Mouse (Mus musculus): ENCODE measurements around the gene Stk24.

Stk24 gene

GRCm38 (mm10) chr14:121351737-121352136 is 28.1 kb downstream of the Stk24 start:
- no peak for DNase-seq (ENCODE audit: low spot score in 2 of 2)

DNA sequence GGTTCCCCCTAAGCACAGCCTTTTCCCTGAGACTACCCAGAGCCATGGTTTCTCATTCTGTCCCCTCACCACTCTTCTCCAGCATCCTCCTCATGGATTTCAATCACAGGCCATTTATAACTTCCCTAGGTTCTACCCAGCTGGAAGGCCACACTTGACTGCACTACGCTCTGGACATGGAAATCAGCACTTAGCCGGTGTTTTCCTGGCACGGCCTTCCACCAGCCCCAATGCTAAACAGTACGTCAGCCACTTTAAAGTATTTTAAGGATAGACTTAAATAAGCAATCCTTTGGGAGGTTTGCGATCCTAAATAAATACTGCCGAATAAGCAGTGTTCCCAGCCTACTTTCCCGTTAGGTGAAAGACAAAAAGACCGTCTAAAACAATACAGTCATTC is 29.8 kb downstream of the Stk24 start:
- no peak for DNase-seq (ENCODE audit: low spot score in 2 of 2)

GRCm38 (mm10) chr14:121349291-121349690 is 30.5 kb downstream of the Stk24 start:
- no peak for DNase-seq (ENCODE audit: low spot score in 2 of 2)

- DNase-seq (ENCODE audit: low spot score in 2 of 2): peak; percentile 32 to 56
These were observed 31.6 kb downstream of the Stk24 start for GRCm38 (mm10) chr14:121348256-121348655.

DNA sequence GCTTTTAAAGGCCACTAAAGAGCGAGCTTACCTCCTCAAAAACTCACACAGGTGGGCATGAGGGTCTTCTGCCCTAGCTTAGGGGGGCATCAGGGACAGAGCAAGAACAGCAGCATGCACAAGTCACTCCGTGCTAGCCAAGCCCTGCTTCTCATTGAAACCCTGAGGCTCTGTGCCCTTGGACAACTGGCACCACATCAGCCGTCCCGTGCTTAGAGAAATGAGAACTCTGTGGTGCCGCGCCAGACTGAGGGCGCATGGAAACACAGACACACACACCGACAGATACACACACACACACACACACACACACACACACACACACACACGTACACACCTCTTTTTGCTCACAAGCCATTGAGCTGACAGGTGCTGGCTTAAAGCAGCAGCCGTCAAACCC is 32.7 kb downstream of the Stk24 start:
- DNase-seq (ENCODE audit: low spot score in 2 of 2): no peak

DNA sequence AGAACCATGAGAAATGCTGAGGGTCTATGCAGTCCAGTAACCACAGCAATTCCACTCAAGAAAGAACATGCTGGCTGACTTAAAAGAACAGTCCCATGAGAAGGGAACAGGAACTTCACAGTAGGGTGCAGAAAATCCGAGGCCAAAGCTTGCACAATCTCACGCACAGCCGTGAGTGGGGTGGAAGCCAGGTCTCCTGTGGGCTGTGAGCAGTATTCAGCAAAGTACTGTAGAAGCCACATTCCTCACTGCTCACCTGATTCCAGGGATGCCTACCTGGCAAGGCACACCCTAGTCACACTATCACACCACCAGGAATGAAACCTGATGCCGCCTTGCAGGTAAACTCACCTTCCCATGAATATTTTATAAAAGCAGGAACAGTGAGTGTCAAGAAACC is 33.2 kb downstream of the Stk24 start:
- no peak for DNase-seq (ENCODE audit: low spot score in 2 of 2)

DNA sequence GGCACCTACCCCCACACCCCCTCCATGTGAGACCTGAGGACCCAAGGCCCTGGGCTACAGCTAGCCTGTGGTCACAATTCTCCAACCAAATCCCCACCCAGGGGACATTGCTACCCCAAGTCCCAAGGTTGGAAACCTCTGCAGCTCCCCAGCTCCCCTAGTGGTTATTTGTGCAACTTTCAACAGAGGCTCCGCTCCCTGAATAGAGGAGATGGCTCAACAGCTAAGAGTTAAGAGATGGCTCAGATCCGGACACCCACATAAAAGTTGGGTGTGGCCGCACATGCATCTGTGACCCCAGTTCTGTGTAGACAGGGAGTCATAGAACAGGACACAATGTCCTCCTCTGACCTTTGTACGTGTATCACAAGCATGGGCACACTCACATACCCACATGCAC is 33.8 kb downstream of the Stk24 start:
- DNase-seq (ENCODE audit: low spot score in 2 of 2): no peak

DNA sequence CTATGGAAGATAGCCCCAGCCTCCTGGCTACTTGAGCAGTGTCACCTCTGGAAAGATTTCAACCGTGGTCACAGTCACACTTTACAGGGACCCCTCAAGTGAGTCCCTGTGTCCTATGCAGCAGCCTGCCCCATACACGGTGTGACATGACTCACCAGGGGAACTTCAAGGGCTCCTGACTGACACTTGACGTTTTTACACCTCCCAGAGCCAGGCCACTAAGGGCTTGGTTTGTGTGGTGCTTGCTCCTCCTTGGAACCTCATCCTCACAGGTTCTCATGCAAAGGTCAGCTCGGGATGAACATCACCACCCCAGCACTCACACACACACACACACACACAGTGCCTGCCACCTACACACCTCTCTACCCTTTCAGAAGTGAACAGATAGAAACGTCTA is 34.9 kb downstream of the Stk24 start:
- DNase-seq (ENCODE audit: low spot score in 2 of 2): no peak

- DNase-seq (ENCODE audit: low spot score in 2 of 2): no peak
These were observed 36.9 kb downstream of the Stk24 start for GRCm38 (mm10) chr14:121342885-121343284.

DNA sequence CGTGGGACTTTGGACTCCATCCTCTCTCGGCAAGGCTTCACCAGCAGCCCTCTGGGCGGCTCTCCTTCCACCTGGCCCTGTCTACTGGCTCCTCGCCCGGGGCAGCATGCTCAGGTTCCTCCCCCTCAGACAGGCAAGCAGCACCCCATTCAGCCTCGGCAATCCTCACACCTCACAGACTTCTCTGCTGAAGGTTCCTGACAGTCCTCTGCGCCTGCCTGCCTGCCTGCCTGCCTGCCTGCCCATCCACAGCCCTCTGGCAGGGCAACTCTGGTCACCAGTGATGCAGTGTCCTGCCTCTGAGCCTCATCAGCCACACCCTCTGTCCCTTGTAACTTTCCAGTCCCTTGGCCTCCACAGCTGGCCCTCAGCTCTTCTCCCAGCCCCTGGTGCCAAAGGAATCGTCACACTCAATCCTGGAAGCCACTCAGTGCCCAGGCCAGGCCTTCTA is 39.8 kb downstream of the Stk24 start:
- no peak for DNase-seq (ENCODE audit: low spot score in 2 of 2)

GRCm38 (mm10) chr14:121338819-121339573 is 40.8 kb downstream of the Stk24 start:
- no peak for DNase-seq (ENCODE audit: low spot score in 2 of 2)

GRCm38 (mm10) chr14:121330090-121330408 is 49.8 kb downstream of the Stk24 start:
- DNase-seq (ENCODE audit: low spot score in 2 of 2): no peak

DNA sequence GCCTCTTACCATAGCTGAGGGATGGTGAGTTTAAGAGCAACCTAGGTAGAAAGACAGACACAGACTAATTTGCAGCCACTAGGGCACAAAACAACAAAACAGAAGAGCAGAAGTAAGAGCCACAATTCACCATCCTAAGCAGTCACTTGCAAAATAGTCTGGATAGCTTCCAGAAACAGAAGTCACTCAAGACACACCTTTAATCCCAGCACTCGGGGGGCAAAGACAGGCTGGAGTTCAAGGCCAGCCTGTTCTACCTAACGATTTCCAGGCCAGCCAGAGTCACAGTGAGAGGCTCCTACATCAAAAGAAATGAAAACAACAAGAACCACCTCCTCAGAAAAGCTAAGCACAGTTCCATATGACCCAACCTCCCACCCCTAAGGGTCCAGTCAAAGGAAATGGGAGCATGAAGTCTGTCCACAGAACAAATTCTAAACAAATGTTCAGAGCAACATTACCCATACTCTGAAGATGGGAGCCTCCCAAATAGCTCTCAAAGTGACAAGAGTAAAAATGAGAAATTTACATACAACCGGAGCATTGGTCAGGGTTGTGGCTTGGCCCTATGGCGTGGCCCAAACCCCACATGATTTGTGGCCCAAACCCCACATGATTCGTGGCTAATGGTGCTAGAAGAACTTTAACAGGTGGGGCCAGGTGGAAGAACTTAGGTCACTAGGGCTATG is 50.3 kb downstream of the Stk24 start:
- no peak for DNase-seq (ENCODE audit: low spot score in 2 of 2)

DNA sequence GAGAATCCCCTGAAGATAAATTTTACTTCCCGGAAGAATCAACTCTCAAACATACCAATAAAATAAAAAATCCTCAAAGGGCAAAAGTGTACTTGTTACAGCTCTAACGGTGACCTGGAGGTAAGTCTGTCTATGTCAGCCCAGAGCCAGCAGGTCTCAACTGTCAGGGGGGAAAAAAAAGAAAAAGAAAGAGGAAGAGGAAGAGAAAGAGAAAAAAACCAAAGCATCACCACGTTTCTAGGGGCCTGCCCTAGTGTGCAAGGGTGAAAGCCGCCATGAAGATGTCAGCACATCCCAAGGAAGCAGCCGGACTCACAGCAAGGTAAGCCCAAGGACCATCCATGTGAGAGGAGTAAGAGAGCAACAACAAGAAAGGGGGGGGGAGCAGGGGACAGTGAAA is 50.9 kb downstream of the Stk24 start:
- no peak for DNase-seq (ENCODE audit: low spot score in 2 of 2)

- no peak for DNase-seq (ENCODE audit: low spot score in 2 of 2)
These were observed 53.4 kb downstream of the Stk24 start for GRCm38 (mm10) chr14:121326432-121326831.

DNA sequence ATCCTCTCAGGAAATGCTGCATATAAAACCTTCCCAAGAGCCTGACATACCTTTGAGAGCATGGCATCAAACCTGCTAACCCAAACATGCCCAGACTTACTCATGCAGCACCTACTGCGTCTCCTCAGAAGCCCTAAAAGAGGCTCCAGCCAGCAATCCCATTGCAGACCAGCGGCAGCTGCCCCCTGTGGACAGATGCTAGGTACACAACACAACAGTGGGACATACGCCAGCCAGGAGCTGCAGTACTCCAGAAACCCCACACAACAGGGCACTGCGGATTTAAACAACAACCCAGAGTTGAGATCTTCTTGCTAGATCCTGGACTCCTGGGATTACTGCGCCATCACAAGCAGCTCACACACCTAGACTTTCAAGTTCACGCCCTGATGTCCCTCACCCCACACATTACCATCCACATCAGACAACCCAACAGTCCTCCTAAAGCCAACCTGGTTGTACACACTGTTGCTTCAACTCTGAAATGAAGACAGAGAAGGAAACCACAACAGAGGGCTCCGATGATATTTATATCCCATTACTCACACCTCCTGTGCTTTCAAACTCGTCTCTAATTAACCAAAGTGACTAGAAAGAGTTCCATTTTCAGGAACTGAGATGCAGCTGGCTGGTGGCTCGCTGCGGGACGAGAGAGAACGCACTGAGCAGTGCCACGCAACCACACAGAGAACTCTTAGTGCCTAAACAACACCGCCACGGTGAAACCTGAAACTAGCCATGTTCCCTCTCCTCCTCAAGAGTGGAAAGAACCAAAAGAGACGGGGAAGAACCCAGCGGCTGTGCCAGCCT is 55.1 kb downstream of the Stk24 start:
- DNase-seq (ENCODE audit: low spot score in 2 of 2): no peak

GRCm38 (mm10) chr14:121322641-121323040 is 57.2 kb downstream of the Stk24 start:
- no peak for DNase-seq (ENCODE audit: low spot score in 2 of 2)

GRCm38 (mm10) chr14:121322150-121322549 is 57.7 kb downstream of the Stk24 start:
- DNase-seq (ENCODE audit: low spot score in 2 of 2): no peak

- DNase-seq (ENCODE audit: low spot score in 2 of 2): no peak
These were observed 61.4 kb downstream of the Stk24 start for GRCm38 (mm10) chr14:121318382-121318781.

DNA sequence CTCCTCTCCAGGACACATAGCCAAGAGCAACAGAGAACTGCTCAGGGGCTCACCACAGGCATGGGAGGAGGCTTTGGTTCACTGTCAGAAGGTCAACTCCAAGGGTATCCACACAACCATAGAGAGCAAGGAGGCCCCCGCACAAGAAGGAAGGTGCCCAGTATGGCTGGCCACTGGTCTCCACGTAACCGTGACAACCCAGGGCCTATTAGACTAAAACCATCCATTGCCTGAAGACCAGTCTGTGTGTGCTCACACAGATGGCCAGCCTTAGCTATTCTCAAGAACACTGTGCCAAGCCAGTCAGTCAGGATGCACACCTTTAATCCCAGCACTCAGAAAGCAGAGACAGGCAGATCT is 62.5 kb downstream of the Stk24 start:
- no peak for DNase-seq (ENCODE audit: low spot score in 2 of 2)

DNA sequence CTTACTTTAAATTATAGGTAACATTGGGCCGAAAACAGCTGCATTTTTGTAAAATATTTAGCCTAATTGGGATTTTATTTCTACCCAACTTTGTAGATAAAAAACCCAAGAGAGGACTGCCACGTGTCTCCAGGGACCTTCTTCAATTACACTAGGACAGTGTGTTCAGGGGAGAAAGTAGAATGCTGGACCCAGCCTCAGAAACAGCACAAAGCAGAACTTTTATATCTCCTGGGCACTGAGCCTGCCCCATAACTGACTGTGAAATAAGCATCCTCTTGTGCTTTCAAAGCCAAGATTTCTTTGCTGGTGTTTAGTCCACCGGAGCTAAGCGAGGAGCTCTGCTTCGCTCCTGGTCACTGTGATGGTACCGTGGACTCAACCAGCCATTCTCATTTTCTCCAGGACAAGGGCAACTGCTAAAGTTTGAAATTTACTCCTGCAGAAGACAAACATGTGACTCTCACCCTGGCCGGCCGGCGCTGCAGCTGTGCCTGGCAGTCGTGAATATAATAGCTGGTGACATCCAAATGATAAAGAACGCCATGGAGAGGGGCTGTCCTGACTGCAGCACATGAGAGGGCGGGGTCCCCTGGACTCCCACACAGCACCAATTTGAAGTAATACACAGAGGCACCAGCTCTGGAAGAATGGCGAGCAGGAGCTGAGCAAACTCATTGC is 63.0 kb downstream of the Stk24 start:
- no peak for DNase-seq (ENCODE audit: low spot score in 2 of 2)

DNA sequence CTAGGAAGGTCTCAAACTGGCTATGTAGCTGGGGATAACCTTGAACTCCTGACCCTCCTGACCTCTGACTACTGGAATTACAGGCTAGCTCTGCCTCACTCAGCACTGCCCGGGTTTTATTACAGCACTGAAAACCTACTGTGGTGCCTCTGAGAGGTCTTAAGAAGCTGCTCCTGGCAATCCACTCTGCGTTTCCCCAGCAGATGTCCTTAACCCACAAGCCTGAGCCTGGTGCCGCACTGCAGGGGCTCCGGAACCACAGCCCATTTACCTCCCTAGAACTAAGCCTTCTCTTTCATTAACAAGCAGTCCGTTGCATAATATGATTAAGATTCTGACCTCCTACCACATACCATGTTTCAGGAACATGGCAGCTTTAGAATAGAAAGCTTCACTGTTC is 63.7 kb downstream of the Stk24 start:
- DNase-seq (ENCODE audit: low spot score in 2 of 2): no peak

Data from cerebellum, postnatal 4 days (tissue).